Mouse (Mus musculus) stomach, embryonic 16.5 days (tissue): ENCODE results near the gene Dnah17. TPM values are rescaled to one million over a fixed set of nuclear protein-coding genes. Genes with fewer than 3 reads are reported as not detected.

Source experiments
- ATAC-seq: fragments of 200-750 bp; cut with Nextera tagmentation; 2 replicates; pipeline ENCODE4 v1.8.0; 2017; ENCODE audit warnings: moderate number of reproducible peaks, moderate TSS enrichment; ENCODE audit not compliant: insufficient read depth, low FRiP score
- H3K27ac ChIP-seq: fragments of 300-500 bp; sonication (generic); 2 replicates; pipeline ENCODE4 v1.5.1; 2014; ENCODE audit warnings: low read length
- H3K27me3 ChIP-seq: fragments of 300-500 bp; sonication (generic); 2 replicates; pipeline ENCODE4 v1.6.1; 2014; ENCODE audit warnings: low read length, control low read depth, mixed read lengths; ENCODE audit not compliant: control insufficient read depth, insufficient read depth
- H3K36me3 ChIP-seq: fragments of 300-500 bp; sonication (generic); 2 replicates; pipeline ENCODE4 v1.6.1; 2014; ENCODE audit warnings: low read length; ENCODE audit not compliant: control insufficient read depth, insufficient read depth
- H3K4me1 ChIP-seq: fragments of 300-500 bp; sonication (generic); 2 replicates; pipeline ENCODE4 v1.6.1; 2014; ENCODE audit warnings: low read length, control low read depth, mixed read lengths; ENCODE audit not compliant: control insufficient read depth, insufficient read depth
- H3K4me2 ChIP-seq: fragments of 300-500 bp; sonication (generic); 2 replicates; pipeline ENCODE4 v1.6.1; 2014; ENCODE audit warnings: low read depth, low read length, mixed read lengths
- H3K4me3 ChIP-seq: fragments of 300-500 bp; sonication (generic); replicated peaks from 2 replicates; pipeline ENCODE4 v1.5.1; 2014; ENCODE audit warnings: mild to moderate bottlenecking, low read length
- H3K9ac ChIP-seq: fragments of 300-500 bp; sonication (generic); 2 replicates; pipeline ENCODE4 v1.6.1; 2014; ENCODE audit warnings: low read length
- H3K9me3 ChIP-seq: fragments of 300-500 bp; sonication (generic); replicated peaks from 2 replicates; pipeline ENCODE4 v1.6.1; 2016; ENCODE audit warnings: low read length, control low read depth; ENCODE audit not compliant: control insufficient read depth
- WGBS: fragments of 180-500 bp; shearing (Covaris S2); extraction: QIAGEN DNeasy Blood & Tissue Kit; methylation state at CpG from one replicate; pipeline ENCODE4 v1.1.7; 2014; 5-methylcytosine and 5-hydroxymethylcytosine counted together
- polyA plus RNA-seq: library from polyadenylated mRNA; unstranded; fragments of >200 nt; fragmentation: Nextera tagmentation; extraction: Ambion mirVana; gene quantifications from 2 replicates; pipeline ENCODE4 v1.2.1, GENCODE M21; 2015

Dnah17 gene
- 0.13 and 0.14 TPM in 2 replicates for polyA plus RNA-seq

DNA sequence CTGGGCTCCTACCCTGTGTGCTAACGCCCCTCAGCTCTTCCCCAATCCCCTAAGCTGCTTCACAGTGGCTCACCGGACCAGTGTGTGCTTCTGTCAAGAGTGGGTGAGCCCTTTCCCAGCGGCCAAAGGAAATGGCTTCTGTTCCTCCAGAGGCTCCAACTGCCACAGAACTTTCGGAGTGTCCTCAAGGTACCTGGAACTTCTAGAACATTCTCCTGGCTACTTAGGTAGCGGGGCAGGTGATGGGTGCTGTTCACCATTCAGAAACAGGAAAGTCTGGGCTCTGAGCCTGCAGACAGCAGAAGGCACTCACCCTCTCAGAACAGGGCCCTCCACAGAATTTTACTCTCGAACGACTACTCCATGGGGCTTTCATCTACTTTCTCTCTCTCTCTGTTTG lies at the start of gene Dnah17:
Gene Dnah17, minus strand, starts transcription at position 101 of the 400 bp plus-strand sequence.
- 82% methylated on average over 7 of the region's 7 CpGs for WGBS
- no peak within 1 kb of the TSS for H3K4me3 ChIP-seq
- H3K27ac ChIP-seq = no peak within 1 kb of the TSS
- no peaks in the 10 kb centered on the region for H3K9me3 ChIP-seq
- no peaks in the 10 kb centered on the region for H3K36me3 ChIP-seq
- no peak for ATAC-seq
- no peaks in the 10 kb centered on the region for H3K27me3 ChIP-seq
- H3K4me2 ChIP-seq = no peak within 1 kb of the TSS
- H3K4me1 ChIP-seq = 0 out of 2 replicates have a peak, but pooled peaks cover 6% of the 10 kb centered on the region
- H3K9ac ChIP-seq = no peak within 1 kb of the TSS

DNA sequence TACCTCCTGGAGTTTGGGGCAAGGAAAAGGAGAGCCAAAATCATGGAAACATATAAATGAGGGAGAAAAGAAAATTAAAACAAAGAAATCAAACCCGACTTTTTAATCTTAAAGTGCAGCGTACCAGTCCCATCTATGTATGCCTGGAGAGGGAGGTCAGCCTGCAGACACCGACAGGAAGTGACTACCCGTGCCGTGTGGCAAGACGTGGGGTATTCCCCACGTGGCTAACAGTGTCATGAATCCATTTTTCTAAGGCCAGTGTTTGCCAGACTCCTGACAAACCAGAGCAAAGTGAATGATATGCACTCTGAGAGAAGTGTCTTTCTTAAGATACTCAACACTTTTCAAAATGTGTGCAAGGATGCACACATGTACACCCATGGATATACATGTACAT lies 49.8 kb upstream of the Dnah17 start:
- WGBS = 82% methylated on average over 7 of the region's 7 CpGs
- no peak overlapping the region for H3K27ac ChIP-seq
- H3K36me3 ChIP-seq = peaks cover 14% of the 10 kb centered on the region
- no peaks in the 10 kb centered on the region for H3K4me1 ChIP-seq
- no peak overlapping the region for H3K4me3 ChIP-seq
- H3K9ac ChIP-seq = no peak overlapping the region
- H3K27me3 ChIP-seq = no peaks in the 10 kb centered on the region
- no peaks in the 10 kb centered on the region for H3K9me3 ChIP-seq
- H3K4me2 ChIP-seq = no peak overlapping the region
- no peak for ATAC-seq

- no peaks in the 10 kb centered on the region for H3K27me3 ChIP-seq
- no peaks in the 10 kb centered on the region for H3K4me1 ChIP-seq
- no peak overlapping the region for H3K9ac ChIP-seq
- H3K27ac ChIP-seq = no peak overlapping the region
- ATAC-seq = no peak
- whole genome bisulfite sequencing = 82% methylated on average over 5 of the region's 5 CpGs
- H3K9me3 ChIP-seq = no peaks in the 10 kb centered on the region
- H3K36me3 ChIP-seq = peaks cover 17% of the 10 kb centered on the region
- H3K4me2 ChIP-seq = no peak overlapping the region
- H3K4me3 ChIP-seq = no peak overlapping the region
These were observed 47.8 kb upstream of the Dnah17 start for GRCm38 (mm10) chr11:118178236-118178635.

DNA sequence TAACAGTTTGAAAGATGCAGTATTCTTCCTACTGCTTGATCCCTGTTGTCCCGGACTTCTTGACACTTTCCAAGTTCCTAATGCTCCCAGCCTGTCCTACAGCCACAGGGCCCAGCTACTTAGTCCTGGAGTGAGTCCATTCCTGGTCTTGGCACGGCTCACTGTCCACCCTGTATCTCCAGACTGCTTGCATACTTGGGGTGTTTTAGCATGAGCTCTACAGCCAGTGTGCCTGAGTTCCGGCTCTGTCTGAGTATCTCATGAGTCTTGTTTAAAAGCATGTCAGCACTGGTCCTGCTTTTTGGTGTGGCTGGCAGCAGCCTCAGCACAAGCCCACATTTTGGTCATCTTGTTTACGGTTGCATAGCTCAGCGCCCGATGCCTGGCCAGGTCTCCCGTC lies 44.3 kb upstream of the Dnah17 start:
- Histone ChIP-seq H3K4me3 (no peak overlapping the region), H3K4me1 (no peaks in the 10 kb centered on the region), H3K9ac (no peak overlapping the region), H3K9me3 (no peaks in the 10 kb centered on the region), H3K27ac (peak overlapping the region; percentile 26; the same call in 1 of the 2 replicates), H3K4me2 (no peak overlapping the region), H3K36me3 (peaks cover 8% of the 10 kb centered on the region), H3K27me3 (no peaks in the 10 kb centered on the region)
- no peak for ATAC-seq
- 62% methylated on average over 7 of the region's 7 CpGs for WGBS

DNA sequence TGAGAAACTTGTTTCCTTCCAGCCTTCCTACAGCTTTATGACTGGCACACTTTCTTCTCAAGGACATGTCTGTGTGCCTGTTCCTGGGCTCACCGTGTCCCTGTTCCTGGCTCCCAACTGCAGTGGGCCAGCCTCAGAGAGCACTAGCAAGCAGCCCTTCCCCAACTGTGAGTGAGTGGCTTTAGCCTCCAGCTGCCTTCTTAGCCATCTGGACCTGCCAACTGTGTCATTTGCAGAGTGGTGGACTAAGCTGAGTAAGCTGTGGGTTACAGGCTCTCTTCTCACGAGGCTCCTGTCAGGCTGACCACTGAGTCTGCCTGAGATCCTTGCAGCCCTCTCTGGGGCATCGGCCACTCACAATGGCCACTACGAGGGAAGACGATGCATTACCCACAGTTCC lies 42.3 kb upstream of the Dnah17 start:
- peaks cover 8% of the 10 kb centered on the region for H3K36me3 ChIP-seq
- H3K9ac ChIP-seq = no peak overlapping the region
- no peaks in the 10 kb centered on the region for H3K9me3 ChIP-seq
- 79% methylated on average over 5 of the region's 5 CpGs for WGBS
- H3K4me2 ChIP-seq = no peak overlapping the region
- H3K4me1 ChIP-seq = no peaks in the 10 kb centered on the region
- no peak overlapping the region for H3K27ac ChIP-seq
- H3K4me3 ChIP-seq = no peak overlapping the region
- no peak for ATAC-seq
- H3K27me3 ChIP-seq = no peaks in the 10 kb centered on the region

DNA sequence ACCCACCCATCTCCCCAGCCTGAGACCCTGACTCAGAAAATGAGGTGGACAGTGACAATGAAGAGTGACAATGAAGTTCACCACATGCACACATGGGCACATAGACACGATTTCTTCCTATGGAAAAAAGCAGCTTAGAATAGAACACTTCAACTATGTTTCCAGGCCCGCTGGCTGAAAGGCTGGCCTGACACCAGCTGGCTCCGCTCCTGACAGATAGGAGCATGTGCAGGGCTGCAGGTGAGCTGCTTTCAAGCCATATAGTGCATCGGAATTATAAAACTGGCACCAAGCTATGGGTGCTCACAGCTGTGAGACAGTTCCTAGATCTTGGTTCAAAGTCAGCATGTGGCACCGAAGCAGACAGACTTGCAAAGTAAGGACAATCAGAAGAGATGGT lies 39.9 kb upstream of the Dnah17 start:
- no peak overlapping the region for H3K4me3 ChIP-seq
- no peak overlapping the region for H3K9ac ChIP-seq
- H3K9me3 ChIP-seq = no peaks in the 10 kb centered on the region
- no peak overlapping the region for H3K4me2 ChIP-seq
- WGBS = 82% methylated on average over 5 of the region's 5 CpGs
- no peaks in the 10 kb centered on the region for H3K27me3 ChIP-seq
- H3K27ac ChIP-seq = no peak overlapping the region
- H3K4me1 ChIP-seq = peaks cover 11% of the 10 kb centered on the region
- ATAC-seq = no peak
- H3K36me3 ChIP-seq = peaks cover 3% of the 10 kb centered on the region; the same call in 1 of the 2 replicates

DNA sequence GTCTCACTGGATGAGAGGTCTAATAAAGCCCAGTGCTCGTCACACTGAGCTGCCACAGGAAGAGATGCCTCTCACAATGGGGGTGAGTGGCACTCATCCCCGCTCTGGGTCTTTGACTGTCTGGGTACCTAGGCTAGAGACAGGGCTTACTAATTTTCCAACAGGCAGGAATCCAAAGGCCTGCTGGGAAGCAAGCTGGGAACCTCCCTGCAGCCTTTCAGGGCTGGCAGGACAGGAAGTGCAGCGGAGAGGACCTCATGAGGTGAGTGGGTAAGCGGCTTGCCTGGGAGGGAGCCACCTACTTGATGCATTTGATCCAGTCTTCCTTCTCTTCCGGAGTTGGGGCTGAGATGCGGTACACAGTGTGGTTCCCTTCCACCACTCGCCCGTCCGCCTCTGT lies 38.3 kb upstream of the Dnah17 start:
- no peak overlapping the region for H3K4me3 ChIP-seq
- H3K9me3 ChIP-seq = no peaks in the 10 kb centered on the region
- no peak overlapping the region for H3K4me2 ChIP-seq
- no peak overlapping the region for H3K27ac ChIP-seq
- H3K9ac ChIP-seq = no peak overlapping the region
- WGBS = 85% methylated on average over 9 of the region's 9 CpGs
- no peaks in the 10 kb centered on the region for H3K27me3 ChIP-seq
- H3K36me3 ChIP-seq = no peaks in the 10 kb centered on the region
- ATAC-seq = no peak
- H3K4me1 ChIP-seq = peaks cover 14% of the 10 kb centered on the region

- H3K27ac ChIP-seq = no peak overlapping the region
- WGBS = 84% methylated on average over 5 of the region's 5 CpGs
These were observed 36.2 kb upstream of the Dnah17 start for GRCm38 (mm10) chr11:118166626-118167025.

DNA sequence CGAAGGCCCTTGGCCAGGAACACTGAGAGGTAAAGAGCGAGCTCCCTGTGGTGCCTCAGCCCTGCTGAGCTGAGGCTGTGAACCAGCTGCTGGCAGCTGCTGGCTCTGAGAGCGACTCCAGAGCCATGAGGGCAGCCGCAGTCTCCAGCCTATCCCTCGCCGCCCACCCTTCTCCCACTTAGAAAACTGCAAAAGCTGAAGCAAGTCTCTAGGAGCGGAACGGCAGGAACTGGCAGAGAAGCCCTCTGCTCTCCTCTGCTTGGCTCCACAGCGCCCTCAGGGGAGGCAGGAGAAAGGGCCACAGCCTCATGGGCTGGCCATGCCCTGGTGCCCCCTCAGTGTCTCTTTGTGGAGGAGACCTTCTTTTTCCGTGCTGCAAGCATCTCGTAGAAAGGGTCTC lies 35.2 kb upstream of the Dnah17 start:
- Histone ChIP-seq H3K36me3 (no peaks in the 10 kb centered on the region), H3K27ac (peak overlapping the region; percentile 62), H3K4me2 (no peak overlapping the region), H3K9me3 (no peaks in the 10 kb centered on the region), H3K4me3 (no peak overlapping the region), H3K4me1 (peaks cover 22% of the 10 kb centered on the region), H3K9ac (0 out of 2 replicates have a peak overlapping the region, but pooled peaks have one; percentile 37), H3K27me3 (no peaks in the 10 kb centered on the region)
- 52% methylated on average over 11 of the region's 11 CpGs for WGBS
- ATAC-seq = peak; percentile 57

More at GRCm38 (mm10) chr11:118166626-118167025, 36.2 kb upstream of the Dnah17 start:
- ATAC-seq = no peak
- H3K9me3 ChIP-seq = no peaks in the 10 kb centered on the region
- no peaks in the 10 kb centered on the region for H3K27me3 ChIP-seq
- H3K4me1 ChIP-seq = peaks cover 14% of the 10 kb centered on the region
- H3K9ac ChIP-seq = no peak overlapping the region
- H3K36me3 ChIP-seq = no peaks in the 10 kb centered on the region
- H3K4me3 ChIP-seq = no peak overlapping the region
- H3K4me2 ChIP-seq = no peak overlapping the region
